Mouse (Mus musculus) liver, embryonic 13.5 days (tissue): ENCODE measurements around the gene Lmtk3. TPM values are rescaled to one million over a fixed set of nuclear protein-coding genes. Genes with fewer than 3 reads are reported as not detected.

Experiments
- ATAC-seq: fragments of 200-750 bp; cut with Nextera tagmentation; 2 replicates; pipeline ENCODE4 v1.8.0; 2017; ENCODE audit warnings: low read depth, mild to moderate bottlenecking, moderate number of reproducible peaks, moderate library complexity
- DNase-seq: peaks from one replicate; pipeline ENCODE4 v3.0.0; 2022
- H3K27ac ChIP-seq: fragments of 300-500 bp; sonication (generic); 2 replicates; pipeline ENCODE4 v1.5.1; 2015; ENCODE audit warnings: moderate library complexity, mild to moderate bottlenecking, inconsistent platforms
- H3K27me3 ChIP-seq: fragments of 300-500 bp; sonication (generic); 2 replicates; pipeline ENCODE4 v1.6.1; 2015; ENCODE audit warnings: mild to moderate bottlenecking, inconsistent platforms
- H3K36me3 ChIP-seq: fragments of 300-500 bp; sonication (generic); 2 replicates; pipeline ENCODE4 v1.6.1; 2015; ENCODE audit warnings: mild to moderate bottlenecking, inconsistent platforms
- H3K4me1 ChIP-seq: fragments of 300-500 bp; sonication (generic); replicated peaks from 2 replicates; pipeline ENCODE4 v1.6.1; 2015; ENCODE audit warnings: inconsistent platforms
- H3K4me2 ChIP-seq: fragments of 300-500 bp; sonication (generic); 2 replicates; pipeline ENCODE4 v1.6.1; 2015; ENCODE audit warnings: inconsistent platforms, mild to moderate bottlenecking, moderate library complexity
- H3K4me3 ChIP-seq: fragments of 300-500 bp; sonication (generic); replicated peaks from 2 replicates; pipeline ENCODE4 v1.5.1; 2015; ENCODE audit warnings: mild to moderate bottlenecking, inconsistent platforms
- H3K9ac ChIP-seq: fragments of 300-500 bp; sonication (generic); 2 replicates; pipeline ENCODE4 v1.6.1; 2015; ENCODE audit warnings: mild to moderate bottlenecking, inconsistent platforms
- H3K9me3 ChIP-seq: fragments of 300-500 bp; sonication (generic); replicated peaks from 2 replicates; pipeline ENCODE4 v1.6.1; 2016; ENCODE audit warnings: inconsistent platforms
- WGBS: fragments of 180-500 bp; shearing (Covaris S2); methylation state at CpG from one replicate; pipeline ENCODE4 v1.1.7; 2015; ENCODE audit not compliant: insufficient replicate concordance; 5-methylcytosine and 5-hydroxymethylcytosine counted together
- polyA plus RNA-seq: library from polyadenylated mRNA; unstranded; fragments of >200 nt; fragmentation: Nextera tagmentation; extraction: Ambion mirVana; gene quantifications from 2 replicates; pipeline ENCODE4 v1.2.1, GENCODE M21; 2015

Gene Lmtk3
- polyA plus RNA-seq, 1 experiment from 2014 or later = not detected

GRCm38 (mm10) chr7:45831128-45831525, 47.6 kb downstream of the Lmtk3 start:
- DNase-seq = no peak

DNA sequence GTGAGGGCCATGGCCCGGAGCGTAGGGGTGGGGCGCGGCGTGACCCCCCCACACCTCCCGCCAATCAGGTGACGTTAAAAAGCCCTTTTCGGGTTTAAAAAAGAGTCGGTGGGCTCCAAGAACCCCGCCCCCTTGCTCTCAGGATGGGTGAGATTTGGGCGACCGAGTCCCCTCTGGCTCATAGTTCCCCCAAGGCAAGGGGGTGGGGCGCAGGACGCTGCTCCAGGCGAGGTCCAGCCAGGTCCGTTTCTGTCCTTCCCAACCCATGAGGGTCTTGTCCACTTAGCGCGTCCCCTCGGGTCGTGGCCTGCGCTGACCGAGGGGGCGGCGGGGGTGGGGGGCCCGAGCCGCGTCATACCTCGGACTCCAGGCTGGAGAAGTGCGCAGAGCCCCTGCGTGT, 48.9 kb downstream of the Lmtk3 start:
- Histone ChIP-seq H3K27ac (no peak overlapping the region), H3K36me3 (peaks cover 22% of the 10 kb centered on the region), H3K4me2 (peak overlapping the region; percentile 47), H3K27me3 (peaks cover 57% of the 10 kb centered on the region), H3K4me3 (peak overlapping the region; percentile 43), H3K4me1 (peaks cover 36% of the 10 kb centered on the region), H3K9ac (no peak overlapping the region), H3K9me3 (no peaks in the 10 kb centered on the region)
- DNase-seq = no peak
- 11% methylated on average over 30 of the region's 30 CpGs for WGBS
- no peak for ATAC-seq

More at GRCm38 (mm10) chr7:45831128-45831525, 47.6 kb downstream of the Lmtk3 start:
- peaks cover 36% of the 10 kb centered on the region for H3K4me1 ChIP-seq
- H3K36me3 ChIP-seq = peaks cover 35% of the 10 kb centered on the region
- peaks cover 51% of the 10 kb centered on the region for H3K27me3 ChIP-seq
- peak overlapping the region; percentile 77; the same call in 1 of the 2 replicates for H3K9ac ChIP-seq
- WGBS = 13% methylated on average over 5 of the region's 5 CpGs
- ATAC-seq = no peak
- H3K9me3 ChIP-seq = no peaks in the 10 kb centered on the region
- H3K4me2 ChIP-seq = peak overlapping the region; percentile 81
- no peak overlapping the region for H3K27ac ChIP-seq
- H3K4me3 ChIP-seq = peak overlapping the region; percentile 80

DNA sequence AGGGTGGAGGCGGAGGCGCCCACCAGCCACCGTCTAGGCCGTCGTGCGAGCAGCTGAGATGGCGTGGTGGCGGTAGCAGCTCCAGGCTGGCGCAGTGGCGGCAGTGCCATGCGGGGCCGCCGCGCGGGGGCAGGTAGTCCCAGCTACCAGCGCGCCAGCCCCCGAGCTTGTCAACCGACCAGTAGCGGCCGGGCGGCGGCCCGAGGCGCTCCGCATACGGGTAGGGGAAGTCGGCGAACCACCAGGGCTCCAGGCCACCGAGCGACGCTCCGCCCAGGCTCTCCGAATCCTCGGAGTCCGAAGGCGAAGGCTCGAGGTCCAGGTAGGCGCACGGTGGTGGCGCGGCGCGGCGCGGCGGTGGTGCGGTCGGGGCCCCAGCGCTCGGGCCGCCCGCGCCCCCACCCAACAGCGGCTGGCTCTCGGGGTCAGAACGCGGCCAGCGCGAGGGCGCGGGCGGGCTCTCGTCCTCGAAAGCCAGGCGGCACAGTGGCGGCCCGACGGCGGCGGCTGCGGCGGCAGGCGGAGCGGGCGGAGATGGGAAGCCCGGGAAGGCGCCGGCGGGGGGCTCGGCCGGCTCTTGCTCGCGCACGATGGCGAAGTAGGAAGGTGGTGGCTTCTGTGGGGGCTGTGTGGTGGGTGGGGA, 49.7 kb downstream of the Lmtk3 start:
- H3K9ac ChIP-seq = no peak overlapping the region
- peaks cover 14% of the 10 kb centered on the region for H3K36me3 ChIP-seq
- DNase-seq = no peak
- ATAC-seq = no peak
- peak overlapping the region; percentile 43 for H3K4me3 ChIP-seq
- H3K27ac ChIP-seq = no peak overlapping the region
- no peaks in the 10 kb centered on the region for H3K9me3 ChIP-seq
- peaks cover 36% of the 10 kb centered on the region for H3K4me1 ChIP-seq
- peaks cover 64% of the 10 kb centered on the region for H3K27me3 ChIP-seq
- 1% methylated on average over 80 of the region's 86 CpGs for WGBS
- H3K4me2 ChIP-seq = peak overlapping the region; percentile 47

DNA sequence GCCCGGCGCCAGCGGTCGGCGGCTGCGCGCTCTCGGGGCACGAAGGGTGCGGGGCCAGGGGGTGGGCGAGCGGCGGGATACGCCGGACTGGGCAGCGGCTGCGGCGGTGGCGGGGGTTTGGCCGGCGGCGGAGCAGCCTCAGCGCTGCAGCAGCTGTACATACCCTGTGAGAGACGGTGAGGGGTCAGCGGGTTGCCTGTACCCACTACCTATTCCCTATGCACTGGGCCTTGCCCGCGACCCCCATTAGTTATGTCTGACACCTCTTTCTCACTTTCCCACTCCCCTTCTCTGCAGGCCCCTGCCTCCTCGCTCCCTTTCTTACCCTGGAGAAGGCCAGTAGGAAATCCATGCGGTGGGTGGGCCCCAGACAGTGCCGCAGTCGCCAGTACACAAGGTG, 50.4 kb downstream of the Lmtk3 start:
- Histone ChIP-seq H3K9ac (no peak overlapping the region), H3K27me3 (peaks cover 68% of the 10 kb centered on the region), H3K4me3 (peak overlapping the region; percentile 43), H3K27ac (no peak overlapping the region), H3K36me3 (peaks cover 7% of the 10 kb centered on the region), H3K9me3 (no peaks in the 10 kb centered on the region), H3K4me1 (peaks cover 36% of the 10 kb centered on the region), H3K4me2 (peak overlapping the region; percentile 47)
- 5% methylated on average over 31 of the region's 31 CpGs for WGBS
- ATAC-seq = no peak
- no peak for DNase-seq

GRCm38 (mm10) chr7:45842950-45843744, 59.6 kb downstream of the Lmtk3 start:
- no peak overlapping the region for H3K27ac ChIP-seq
- H3K27me3 ChIP-seq = peaks cover 50% of the 10 kb centered on the region
- H3K4me3 ChIP-seq = no peak overlapping the region
- ATAC-seq = no peak
- no peak overlapping the region for H3K4me2 ChIP-seq
- no peaks in the 10 kb centered on the region for H3K9me3 ChIP-seq
- no peak overlapping the region for H3K9ac ChIP-seq
- H3K36me3 ChIP-seq = no peaks in the 10 kb centered on the region
- H3K4me1 ChIP-seq = no peaks in the 10 kb centered on the region
- WGBS = 58% methylated on average over 10 of the region's 10 CpGs
- no peak for DNase-seq

- H3K9me3 ChIP-seq = no peaks in the 10 kb centered on the region
- DNase-seq = no peak
- H3K4me2 ChIP-seq = no peak overlapping the region
- no peaks in the 10 kb centered on the region for H3K4me1 ChIP-seq
- no peak overlapping the region for H3K9ac ChIP-seq
- 35% methylated on average over 6 of the region's 6 CpGs for WGBS
- H3K27me3 ChIP-seq = peaks cover 27% of the 10 kb centered on the region
- no peak overlapping the region for H3K27ac ChIP-seq
- H3K36me3 ChIP-seq = no peaks in the 10 kb centered on the region
- no peak for ATAC-seq
- H3K4me3 ChIP-seq = no peak overlapping the region
These were observed 65.0 kb downstream of the Lmtk3 start for GRCm38 (mm10) chr7:45848447-45849027.

DNA sequence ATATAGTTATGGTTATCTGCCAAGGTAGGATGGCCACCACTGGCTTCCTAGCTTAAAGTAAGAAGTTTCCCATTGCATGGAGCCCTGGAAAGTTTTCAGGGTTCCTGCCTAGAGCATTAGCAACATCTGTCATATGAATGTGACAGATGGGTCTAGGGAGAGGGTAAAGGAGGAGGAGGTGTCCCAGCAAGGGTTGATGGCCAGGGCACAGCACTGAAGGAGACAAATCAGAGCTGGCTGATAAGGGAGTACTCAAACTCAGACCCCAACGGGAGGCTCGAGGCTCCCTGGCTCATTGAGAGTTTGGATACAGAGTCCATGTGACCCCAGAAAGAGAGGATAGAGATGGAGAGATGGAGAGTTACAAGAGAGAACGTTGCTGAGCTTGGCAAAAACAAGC, 67.1 kb downstream of the Lmtk3 start:
- Histone ChIP-seq H3K27me3 (peaks cover 25% of the 10 kb centered on the region), H3K27ac (no peak overlapping the region), H3K4me2 (no peak overlapping the region), H3K9ac (no peak overlapping the region), H3K4me1 (no peaks in the 10 kb centered on the region), H3K4me3 (no peak overlapping the region), H3K9me3 (no peaks in the 10 kb centered on the region), H3K36me3 (no peaks in the 10 kb centered on the region)
- DNase-seq (no peak), ATAC-seq (no peak)
- WGBS = 46% methylated on average over 3 of the region's 3 CpGs

- WGBS = 70% methylated on average over 12 of the region's 12 CpGs
- H3K36me3 ChIP-seq = no peaks in the 10 kb centered on the region
These were observed 69.6 kb downstream of the Lmtk3 start for GRCm38 (mm10) chr7:45853089-45853488.

More at GRCm38 (mm10) chr7:45853089-45853488, 69.6 kb downstream of the Lmtk3 start:
- no peak overlapping the region for H3K4me2 ChIP-seq
- no peaks in the 10 kb centered on the region for H3K9me3 ChIP-seq
- H3K27ac ChIP-seq = no peak overlapping the region
- H3K27me3 ChIP-seq = peaks cover 45% of the 10 kb centered on the region
- H3K4me3 ChIP-seq = no peak overlapping the region
- H3K4me1 ChIP-seq = peaks cover 10% of the 10 kb centered on the region
- ATAC-seq = no peak
- no peak for DNase-seq
- no peak overlapping the region for H3K9ac ChIP-seq

Other genes starting within 250 kb of the Lmtk3 start
- gene Hsd17b14, start 228.8 kb upstream of the Lmtk3 start, polyA plus RNA-seq = 1.3 and 1.9 TPM in 2 replicates
- 44.1 and 45.4 TPM in 2 replicates for gene Bcat2, start 213.6 kb upstream of the Lmtk3 start, polyA plus RNA-seq
- not detected in 2 replicates for gene Fgf21, start 168.2 kb upstream of the Lmtk3 start, polyA plus RNA-seq
- gene Fut1, start 166.4 kb upstream of the Lmtk3 start, polyA plus RNA-seq = not detected in 2 replicates
- 0.10 TPM in 1 of 2 replicates, not detected in the other for gene Izumo1, start 161.9 kb upstream of the Lmtk3 start, polyA plus RNA-seq
- gene Rasip1, start 156.2 kb upstream of the Lmtk3 start, polyA plus RNA-seq = 2.4 and 2.5 TPM in 2 replicates
- gene Mamstr, start 143.8 kb upstream of the Lmtk3 start, polyA plus RNA-seq = 0.46 and 0.51 TPM in 2 replicates
- gene Fut2, start 117.3 kb upstream of the Lmtk3 start, polyA plus RNA-seq = 0.05 and 0.06 TPM in 2 replicates
- not detected in 2 replicates for gene Ntn5, start 99.7 kb upstream of the Lmtk3 start, polyA plus RNA-seq
- gene Sec1, start 89.3 kb upstream of the Lmtk3 start, polyA plus RNA-seq = 0.07 TPM in 1 of 2 replicates, not detected in the other
- 0.34 and 0.44 TPM in 2 replicates for gene Car11, start 83.9 kb upstream of the Lmtk3 start, polyA plus RNA-seq
- 0.43 and 0.64 TPM in 2 replicates for gene Dbp, start 78.7 kb upstream of the Lmtk3 start, polyA plus RNA-seq
- 761 and 840 TPM in 2 replicates for gene Rpl18, start 68.3 kb upstream of the Lmtk3 start, polyA plus RNA-seq
- gene Sphk2, start 65.7 kb upstream of the Lmtk3 start, polyA plus RNA-seq = 11.4 and 11.7 TPM in 2 replicates
- 0.37 and 0.47 TPM in 2 replicates for gene Fam83e, start 62.5 kb upstream of the Lmtk3 start, polyA plus RNA-seq
- gene Spaca4, start 57.9 kb upstream of the Lmtk3 start, polyA plus RNA-seq = not detected in 2 replicates
- gene Sult2b1, start 931 bp downstream of the Lmtk3 start, polyA plus RNA-seq = 0.45 and 0.68 TPM in 2 replicates
- 36.1 and 36.6 TPM in 2 replicates for gene Cyth2, start 30.8 kb downstream of the Lmtk3 start, polyA plus RNA-seq
- 0.12 and 0.23 TPM in 2 replicates for gene Kcnj14, start 41.0 kb downstream of the Lmtk3 start, polyA plus RNA-seq
- gene Grwd1, start 47.2 kb downstream of the Lmtk3 start, polyA plus RNA-seq = 48.4 and 49.2 TPM in 2 replicates
- gene Kdelr1, start 89.0 kb downstream of the Lmtk3 start, polyA plus RNA-seq = 22.9 and 23.8 TPM in 2 replicates
- gene Grin2d, start 94.6 kb downstream of the Lmtk3 start, polyA plus RNA-seq = 0.07 TPM in 2 replicates
- 0.76 and 0.86 TPM in 2 replicates for gene Syngr4, start 113.0 kb downstream of the Lmtk3 start, polyA plus RNA-seq
- 3.6 and 3.8 TPM in 2 replicates for gene Tmem143, start 113.2 kb downstream of the Lmtk3 start, polyA plus RNA-seq
- 49.0 and 61.6 TPM in 2 replicates for gene Emp3, start 137.7 kb downstream of the Lmtk3 start, polyA plus RNA-seq
- 1.2 and 1.5 TPM in 2 replicates for gene Ccdc114, start 140.3 kb downstream of the Lmtk3 start, polyA plus RNA-seq
- 4.5 and 4.8 TPM in 2 replicates for gene Abcc6, start 246.6 kb downstream of the Lmtk3 start, polyA plus RNA-seq
- 30.8 and 34.2 TPM in 2 replicates for gene Nomo1, start 250.0 kb downstream of the Lmtk3 start, polyA plus RNA-seq